Mouse (Mus musculus): ENCODE measurements around the gene Skiv2l. TPM values are rescaled to one million over a fixed set of nuclear protein-coding genes. Genes with fewer than 3 reads are reported as not detected.

Gene Skiv2l
- polyA plus RNA-seq, 1 experiment from 2014 or later, result 39.2 TPM

DNA sequence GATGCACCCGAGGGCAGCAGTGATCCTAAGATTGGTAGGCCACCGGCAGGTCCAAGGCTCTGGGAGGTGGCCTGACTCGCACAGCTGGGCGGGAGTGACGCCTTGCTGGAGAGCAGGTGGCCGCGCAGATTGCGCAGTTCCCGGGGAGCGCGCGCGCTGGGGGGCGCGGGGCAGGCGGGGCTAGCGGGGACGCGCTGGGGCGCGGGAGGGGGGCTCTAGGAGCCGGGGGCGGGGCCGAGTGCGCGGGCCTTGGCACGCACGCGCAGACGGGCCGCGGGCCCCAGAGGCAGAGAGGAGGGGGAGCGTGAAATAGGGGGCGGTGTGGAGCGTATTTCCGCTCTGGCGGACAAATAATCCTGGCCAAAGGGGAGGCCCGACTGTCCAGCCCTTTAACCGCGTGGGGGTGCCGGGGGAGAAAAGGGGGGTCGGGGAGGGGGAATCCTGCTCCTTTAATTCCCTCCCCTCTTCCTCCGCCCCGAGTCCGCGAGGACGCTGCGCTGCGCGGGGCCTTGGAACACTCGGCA, 44.1 kb upstream of the Skiv2l start:
- Histone ChIP-seq H3K27ac (ENCODE audit: low read length) (peak overlapping the region; percentile 95), H3K4me2 (ENCODE audit: low read depth, low read length) (peak overlapping the region; percentile 88), H3K9ac (ENCODE audit: low read depth, low read length) (peak overlapping the region; percentile 95), H3K9me3 (ENCODE audit: control insufficient read depth, low read length) (no peaks in the 10 kb centered on the region), H3K36me3 (ENCODE audit: control insufficient read depth, insufficient read depth, low read length) (peaks cover 8% of the 10 kb centered on the region; the same call in 1 of the 2 replicates), H3K4me3 (ENCODE audit: low read length) (peak overlapping the region; percentile 83), H3K27me3 (replicated peaks; ENCODE audit: control insufficient read depth, insufficient read depth, low read length) (no peaks in the 10 kb centered on the region), H3K4me1 (ENCODE audit: control insufficient read depth, insufficient read depth, low read length) (peaks cover 21% of the 10 kb centered on the region)
- under 1% methylated on average over 44 of the region's 51 CpGs for WGBS
- ATAC-seq, result peak; percentile 88

DNA sequence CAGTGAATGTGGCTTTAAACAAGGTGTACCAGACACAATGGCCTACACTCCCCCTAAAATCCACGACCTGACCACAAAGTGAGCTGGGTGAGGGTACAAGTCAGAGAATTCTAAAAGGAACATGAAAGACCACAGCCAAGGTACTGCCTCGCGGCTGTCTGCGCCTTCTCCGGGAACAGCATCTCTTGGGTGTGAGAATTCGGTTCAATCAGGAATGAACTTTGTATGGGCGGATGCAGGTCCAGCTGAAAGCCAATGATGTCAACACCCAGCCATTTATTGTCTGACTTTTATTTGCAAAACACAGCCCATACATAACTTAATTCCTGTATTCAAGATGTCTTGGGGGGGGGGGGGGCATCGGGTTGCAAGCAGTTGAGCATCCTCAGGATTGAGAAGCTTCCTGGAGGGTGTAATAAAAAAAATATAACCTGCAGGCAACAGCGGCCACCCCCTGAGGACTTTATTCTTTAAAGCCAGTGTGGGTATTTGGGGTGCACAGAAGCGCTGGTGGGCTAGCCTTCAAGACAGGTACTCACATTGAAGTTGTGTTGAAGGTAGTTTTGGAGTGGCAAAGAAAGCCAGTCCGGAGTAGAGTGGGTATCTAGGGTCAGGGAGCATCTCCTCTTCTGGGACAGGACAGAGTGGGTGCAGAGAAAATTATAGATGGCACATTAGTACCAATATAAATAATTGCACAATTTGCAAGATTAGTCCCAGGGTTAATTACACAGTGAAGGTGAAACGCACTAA, 43.2 kb upstream of the Skiv2l start:
- Histone ChIP-seq H3K4me2 (ENCODE audit: low read depth, low read length) (peak overlapping the region; percentile 78), H3K27ac (ENCODE audit: low read length) (peak overlapping the region; percentile 95), H3K4me3 (ENCODE audit: low read length) (peak overlapping the region; percentile 83; the same call in 1 of the 2 replicates), H3K27me3 (replicated peaks; ENCODE audit: control insufficient read depth, insufficient read depth, low read length) (no peaks in the 10 kb centered on the region), H3K36me3 (ENCODE audit: control insufficient read depth, insufficient read depth, low read length) (peaks cover 8% of the 10 kb centered on the region; the same call in 1 of the 2 replicates), H3K4me1 (ENCODE audit: control insufficient read depth, insufficient read depth, low read length) (peaks cover 21% of the 10 kb centered on the region), H3K9ac (ENCODE audit: low read depth, low read length) (peak overlapping the region; percentile 95), H3K9me3 (ENCODE audit: control insufficient read depth, low read length) (no peaks in the 10 kb centered on the region)
- no peak for ATAC-seq
- WGBS, result 69% methylated on average over 12 of the region's 12 CpGs

DNA sequence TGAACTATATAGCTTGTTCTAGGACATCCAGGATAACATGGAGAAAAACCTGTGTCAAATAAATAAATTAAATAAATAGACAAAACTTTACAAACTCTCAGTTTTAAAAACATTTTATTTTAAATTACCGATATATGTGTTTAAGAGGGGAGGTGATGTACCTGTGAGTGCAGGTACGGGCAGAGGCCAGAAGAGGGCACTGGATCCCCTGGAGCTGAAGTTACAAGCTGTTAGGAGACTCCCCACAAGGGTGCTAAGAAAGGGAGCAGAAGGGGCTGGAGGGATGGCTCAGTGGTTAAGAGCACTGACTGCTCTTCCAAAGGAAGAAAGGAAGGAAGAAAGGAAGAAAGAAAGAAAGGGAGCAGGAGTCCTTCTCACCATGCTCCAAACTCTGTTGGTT, 41.4 kb upstream of the Skiv2l start:
- H3K36me3 ChIP-seq (ENCODE audit: control insufficient read depth, insufficient read depth, low read length), result peaks cover 6% of the 10 kb centered on the region; the same call in 1 of the 2 replicates
- H3K27ac ChIP-seq (ENCODE audit: low read length), result no peak overlapping the region
- H3K4me2 ChIP-seq (ENCODE audit: low read depth, low read length), result no peak overlapping the region
- H3K27me3 ChIP-seq (replicated peaks; ENCODE audit: control insufficient read depth, insufficient read depth, low read length), result no peaks in the 10 kb centered on the region
- H3K4me3 ChIP-seq (ENCODE audit: low read length), result no peak overlapping the region
- no peaks in the 10 kb centered on the region for H3K9me3 ChIP-seq (ENCODE audit: control insufficient read depth, low read length)
- no peak for ATAC-seq
- 95% methylated on average over 2 of the region's 2 CpGs for WGBS
- peaks cover 19% of the 10 kb centered on the region for H3K4me1 ChIP-seq (ENCODE audit: control insufficient read depth, insufficient read depth, low read length)
- H3K9ac ChIP-seq (ENCODE audit: low read depth, low read length), result no peak overlapping the region

DNA sequence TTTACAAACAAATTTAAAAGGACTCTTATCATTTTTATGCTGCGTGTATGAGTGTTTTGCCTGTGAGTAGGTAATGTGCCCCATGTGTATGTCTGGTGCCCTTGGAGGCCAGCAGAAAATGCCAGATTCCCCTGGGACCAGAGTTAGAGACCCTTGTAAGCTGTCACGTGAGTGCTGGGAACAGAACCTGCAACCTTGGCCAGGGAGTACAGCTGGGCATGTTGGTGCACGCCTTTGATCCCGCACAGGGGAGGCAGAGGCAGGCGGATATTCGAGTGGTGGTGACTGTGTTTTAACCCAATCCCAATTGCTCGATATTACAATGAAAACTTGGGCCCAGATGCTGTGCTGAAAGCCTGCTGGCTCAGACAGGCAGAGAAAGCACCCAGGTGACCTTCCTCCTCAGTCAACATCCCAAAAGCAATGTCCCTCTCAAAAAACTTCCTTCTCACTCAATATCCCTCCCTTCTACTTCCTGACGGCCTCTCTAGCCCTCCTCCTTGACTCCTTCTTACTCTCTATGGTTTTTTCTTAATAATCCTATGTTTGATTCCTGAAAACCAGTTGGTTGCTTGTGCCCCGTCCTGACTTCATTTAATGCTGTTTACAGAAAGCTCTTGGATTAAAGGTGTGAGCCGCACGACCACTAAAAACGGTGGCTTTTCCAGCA, 40.2 kb upstream of the Skiv2l start:
- H3K4me3 ChIP-seq (ENCODE audit: low read length), result no peak overlapping the region
- no peak overlapping the region for H3K27ac ChIP-seq (ENCODE audit: low read length)
- H3K27me3 ChIP-seq (replicated peaks; ENCODE audit: control insufficient read depth, insufficient read depth, low read length), result no peaks in the 10 kb centered on the region
- H3K4me1 ChIP-seq (ENCODE audit: control insufficient read depth, insufficient read depth, low read length), result peaks cover 9% of the 10 kb centered on the region
- H3K9ac ChIP-seq (ENCODE audit: low read depth, low read length), result no peak overlapping the region
- no peaks in the 10 kb centered on the region for H3K36me3 ChIP-seq (ENCODE audit: control insufficient read depth, insufficient read depth, low read length)
- no peak overlapping the region for H3K4me2 ChIP-seq (ENCODE audit: low read depth, low read length)
- 87% methylated on average over 12 of the region's 12 CpGs for WGBS
- H3K9me3 ChIP-seq (ENCODE audit: control insufficient read depth, low read length), result no peaks in the 10 kb centered on the region
- ATAC-seq, result no peak

DNA sequence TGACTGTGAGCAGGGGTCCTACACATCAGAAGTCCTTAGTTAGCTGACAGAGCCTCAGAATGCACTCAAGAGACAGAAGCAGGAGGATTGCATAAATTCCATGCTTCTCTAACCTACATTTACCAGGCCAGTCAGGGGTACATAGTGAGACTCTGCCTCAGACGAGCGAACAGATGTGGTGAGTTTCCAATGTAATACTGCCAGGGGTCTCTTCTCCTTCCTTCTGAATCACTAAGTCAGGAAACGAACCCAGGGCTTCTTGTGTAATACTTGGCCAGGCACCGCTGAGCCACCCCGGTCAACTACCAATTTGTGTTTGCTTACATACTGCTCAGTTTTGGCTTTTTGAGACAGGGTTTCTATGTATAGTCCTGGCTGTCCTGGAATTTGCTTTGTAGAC, 37.9 kb upstream of the Skiv2l start:
- no peak for ATAC-seq

DNA sequence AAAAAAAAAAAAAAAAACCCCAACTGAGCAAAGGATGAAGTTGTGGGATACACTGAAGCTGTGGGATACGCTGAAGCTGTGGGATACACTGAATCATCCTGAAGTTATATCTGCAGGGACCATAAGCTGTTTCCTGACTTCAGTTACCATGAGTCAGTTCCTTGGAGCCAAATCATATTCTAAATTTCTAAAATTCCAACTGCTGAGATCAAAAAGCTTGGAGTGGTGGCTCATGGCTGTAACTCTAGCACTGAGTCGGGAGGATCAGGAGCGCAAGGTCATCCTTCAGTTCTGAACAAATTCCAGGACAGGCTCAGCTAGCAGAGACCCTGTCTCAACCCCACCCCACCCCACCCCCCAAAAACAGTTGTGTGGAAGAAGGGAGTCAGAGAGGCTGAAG, 35.6 kb upstream of the Skiv2l start:
- H3K4me3 ChIP-seq (ENCODE audit: low read length), result no peak overlapping the region
- H3K36me3 ChIP-seq (ENCODE audit: control insufficient read depth, insufficient read depth, low read length), result no peaks in the 10 kb centered on the region
- no peak overlapping the region for H3K9ac ChIP-seq (ENCODE audit: low read depth, low read length)
- H3K27me3 ChIP-seq (replicated peaks; ENCODE audit: control insufficient read depth, insufficient read depth, low read length), result no peaks in the 10 kb centered on the region; the same call in 1 of the 2 replicates
- no peak overlapping the region for H3K27ac ChIP-seq (ENCODE audit: low read length)
- ATAC-seq, result no peak
- WGBS, result 72% methylated on average over 3 of the region's 3 CpGs
- no peak overlapping the region for H3K4me2 ChIP-seq (ENCODE audit: low read depth, low read length)
- H3K4me1 ChIP-seq (ENCODE audit: control insufficient read depth, insufficient read depth, low read length), result 0 out of 2 replicates have a peak, but pooled peaks cover 2% of the 10 kb centered on the region
- no peaks in the 10 kb centered on the region for H3K9me3 ChIP-seq (ENCODE audit: control insufficient read depth, low read length)

More for the DNA sequence above, 37.9 kb upstream of the Skiv2l start:
- Histone ChIP-seq H3K36me3 (ENCODE audit: control insufficient read depth, insufficient read depth, low read length) (no peaks in the 10 kb centered on the region), H3K9ac (ENCODE audit: low read depth, low read length) (no peak overlapping the region), H3K9me3 (ENCODE audit: control insufficient read depth, low read length) (no peaks in the 10 kb centered on the region), H3K4me3 (ENCODE audit: low read length) (no peak overlapping the region), H3K4me1 (ENCODE audit: control insufficient read depth, insufficient read depth, low read length) (no peaks in the 10 kb centered on the region), H3K27me3 (replicated peaks; ENCODE audit: control insufficient read depth, insufficient read depth, low read length) (no peaks in the 10 kb centered on the region), H3K4me2 (ENCODE audit: low read depth, low read length) (no peak overlapping the region), H3K27ac (ENCODE audit: low read length) (no peak overlapping the region)
- WGBS, result 85% methylated on average over 5 of the region's 5 CpGs

DNA sequence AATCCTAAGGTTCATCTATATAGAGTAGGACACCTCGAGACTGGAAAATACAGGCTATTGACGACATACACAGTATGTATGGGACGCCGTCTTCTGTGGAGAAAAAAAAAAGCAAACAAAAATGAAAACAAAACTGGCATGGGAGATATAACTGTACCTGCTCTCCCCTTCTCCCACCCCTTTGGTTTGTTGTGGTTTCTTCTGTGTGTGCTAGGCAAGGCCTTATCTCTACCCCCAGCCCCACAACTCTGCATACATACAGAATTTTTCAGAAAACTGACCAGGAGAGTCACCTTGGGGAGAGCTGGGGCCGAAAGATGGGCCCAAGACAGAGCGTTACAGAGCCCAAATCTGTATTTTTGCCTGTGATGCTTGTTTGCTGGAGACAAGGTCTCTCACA, 34.7 kb upstream of the Skiv2l start:
- Histone ChIP-seq H3K36me3 (ENCODE audit: control insufficient read depth, insufficient read depth, low read length) (no peaks in the 10 kb centered on the region), H3K27ac (ENCODE audit: low read length) (no peak overlapping the region), H3K4me1 (ENCODE audit: control insufficient read depth, insufficient read depth, low read length) (0 out of 2 replicates have a peak, but pooled peaks cover 2% of the 10 kb centered on the region), H3K4me3 (ENCODE audit: low read length) (no peak overlapping the region), H3K27me3 (replicated peaks; ENCODE audit: control insufficient read depth, insufficient read depth, low read length) (no peaks in the 10 kb centered on the region; the same call in 1 of the 2 replicates), H3K4me2 (ENCODE audit: low read depth, low read length) (no peak overlapping the region), H3K9me3 (ENCODE audit: control insufficient read depth, low read length) (no peaks in the 10 kb centered on the region), H3K9ac (ENCODE audit: low read depth, low read length) (no peak overlapping the region)
- 85% methylated on average over 6 of the region's 6 CpGs for WGBS
- no peak for ATAC-seq

DNA sequence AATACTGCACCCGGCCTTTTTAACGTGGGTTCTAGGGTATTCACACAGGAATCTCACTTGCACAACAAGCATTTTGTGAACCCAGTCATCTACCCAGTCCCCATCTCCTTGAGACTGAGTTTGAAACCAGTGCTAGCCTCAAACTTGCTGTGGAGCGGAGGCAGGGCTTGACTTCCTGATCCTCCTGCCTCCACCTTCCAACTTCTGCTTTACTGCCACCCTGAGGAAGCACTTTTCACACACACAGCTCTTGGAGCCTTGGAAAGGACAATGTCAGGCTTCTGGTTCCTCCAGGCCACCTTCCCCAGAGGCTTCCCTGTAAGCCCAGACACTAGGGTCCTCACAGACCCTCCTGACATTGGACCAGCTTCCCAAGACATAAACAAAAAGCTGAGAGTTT, 33.3 kb upstream of the Skiv2l start:
- Histone ChIP-seq H3K9me3 (ENCODE audit: control insufficient read depth, low read length) (no peaks in the 10 kb centered on the region), H3K4me3 (ENCODE audit: low read length) (no peak overlapping the region), H3K27ac (ENCODE audit: low read length) (no peak overlapping the region), H3K4me1 (ENCODE audit: control insufficient read depth, insufficient read depth, low read length) (0 out of 2 replicates have a peak, but pooled peaks cover 2% of the 10 kb centered on the region), H3K4me2 (ENCODE audit: low read depth, low read length) (no peak overlapping the region), H3K36me3 (ENCODE audit: control insufficient read depth, insufficient read depth, low read length) (no peaks in the 10 kb centered on the region), H3K9ac (ENCODE audit: low read depth, low read length) (no peak overlapping the region), H3K27me3 (replicated peaks; ENCODE audit: control insufficient read depth, insufficient read depth, low read length) (no peaks in the 10 kb centered on the region; the same call in 1 of the 2 replicates)
- ATAC-seq, result no peak
- 56% methylated on average over 3 of the region's 3 CpGs for WGBS

DNA sequence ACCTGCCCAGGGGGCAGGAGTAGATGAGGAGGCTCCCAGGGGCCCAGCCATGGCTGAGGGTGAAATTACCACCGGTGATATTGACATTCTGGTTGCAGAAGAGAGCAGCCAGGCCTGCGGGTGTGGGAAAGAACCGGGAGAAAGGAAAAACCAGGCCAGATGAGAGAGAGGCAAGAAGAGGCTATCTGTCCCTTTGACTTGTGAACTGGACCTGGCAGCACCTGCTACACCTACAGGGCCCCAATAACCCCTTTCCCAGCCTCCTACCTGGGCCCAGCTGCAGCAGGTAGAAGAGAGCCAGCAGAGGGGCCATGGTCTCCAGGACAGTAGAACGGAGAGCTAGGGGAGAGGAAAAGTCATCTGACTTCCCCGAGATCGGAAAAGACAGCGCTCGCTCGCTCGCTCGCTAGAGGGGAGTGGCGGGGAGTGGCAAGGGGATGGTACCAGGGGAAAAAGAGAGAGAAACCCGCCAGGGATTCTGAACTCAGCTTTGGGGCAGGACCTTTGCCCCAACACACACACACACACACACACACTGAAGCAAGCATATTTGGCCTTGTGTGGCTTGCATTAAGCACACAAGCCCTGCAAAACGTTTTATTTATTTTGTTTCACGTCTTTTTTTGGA, 31.8 kb upstream of the Skiv2l start, which contains the start of gene Gm20547:
Gm20547 (minus strand) TSS at position 360 of the 628 bp plus-strand sequence.
- 6% methylated on average over 15 of the region's 15 CpGs for WGBS
- H3K4me3 ChIP-seq (ENCODE audit: low read length), result peak within 1 kb of the TSS; percentile 35
- ATAC-seq, result peak; percentile 69
- H3K4me1 ChIP-seq (ENCODE audit: control insufficient read depth, insufficient read depth, low read length), result 0 out of 2 replicates have a peak, but pooled peaks cover 2% of the 10 kb centered on the region
- H3K4me2 ChIP-seq (ENCODE audit: low read depth, low read length), result peak within 1 kb of the TSS; percentile 50
- H3K27me3 ChIP-seq (replicated peaks; ENCODE audit: control insufficient read depth, insufficient read depth, low read length), result no peaks in the 10 kb centered on the region; the same call in 1 of the 2 replicates
- peak within 1 kb of the TSS; percentile 49 for H3K9ac ChIP-seq (ENCODE audit: low read depth, low read length)
- peak within 1 kb of the TSS; percentile 36 for H3K27ac ChIP-seq (ENCODE audit: low read length)
- H3K9me3 ChIP-seq (ENCODE audit: control insufficient read depth, low read length), result no peaks in the 10 kb centered on the region
- H3K36me3 ChIP-seq (ENCODE audit: control insufficient read depth, insufficient read depth, low read length), result no peaks in the 10 kb centered on the region

All from intestine, embryonic 16.5 days (tissue).